Mouse (Mus musculus) urinary bladder, postnatal 10 days (tissue): ENCODE results near the gene Mrs2.
A peak's percentile ranks its signal among the peaks of the same experiment; 100 is the strongest.
"Not testable (repeated sequence)": the region's sequence is repeated elsewhere in the genome, so short reads cannot be mapped to it uniquely, and the experiment has no call there.

ENCODE experiments used
- DNase-seq: peaks from one replicate; pipeline ENCODE4 v3.0.0; 2022; ENCODE audit warnings: low spot score

The Mrs2 gene

DNA sequence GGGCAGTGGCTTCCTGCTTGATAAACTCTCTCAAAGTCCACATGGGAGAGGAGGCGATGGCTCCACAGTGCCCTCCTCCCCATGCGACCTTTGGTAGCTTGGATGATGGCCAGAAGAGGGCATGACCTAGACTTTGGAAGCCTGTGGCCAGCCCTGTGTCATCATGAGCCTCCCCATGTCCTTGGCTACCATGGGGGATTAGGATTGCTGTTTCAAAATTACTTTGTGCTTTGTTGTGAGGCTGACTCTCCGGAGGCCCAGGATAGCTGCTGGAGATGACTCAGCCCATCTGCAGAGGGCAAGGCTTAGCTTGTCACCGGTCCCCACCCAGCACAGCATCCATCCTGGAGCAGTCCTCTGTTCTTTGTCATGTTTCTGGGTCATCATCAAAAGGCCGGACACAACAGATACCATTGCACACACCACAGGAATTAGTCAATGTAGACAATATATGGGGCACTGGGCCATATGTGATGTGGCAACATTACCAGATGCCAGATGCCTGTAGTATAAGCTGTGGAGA lies 42.3 kb downstream of the Mrs2 start:
- no peak for DNase-seq

DNA sequence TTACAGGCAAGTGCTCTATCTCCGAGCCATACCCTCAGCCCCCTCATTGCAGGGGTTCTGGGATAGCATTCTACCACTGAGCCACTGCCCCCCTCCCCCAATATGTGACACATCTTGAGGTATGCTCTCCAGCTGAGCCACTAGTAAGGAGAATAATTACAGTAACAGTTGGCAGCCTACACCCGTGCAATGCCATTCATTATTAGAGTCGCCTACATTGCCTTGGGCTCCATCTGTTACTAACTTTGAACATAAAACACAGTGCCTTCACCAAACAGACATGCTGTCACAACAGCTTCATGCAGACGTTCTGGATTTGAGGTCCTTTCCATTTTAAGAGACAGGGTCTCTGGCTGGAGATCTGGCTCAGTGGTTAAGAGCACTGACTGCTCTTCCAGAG lies 43.8 kb downstream of the Mrs2 start:
- no peak for DNase-seq

DNA sequence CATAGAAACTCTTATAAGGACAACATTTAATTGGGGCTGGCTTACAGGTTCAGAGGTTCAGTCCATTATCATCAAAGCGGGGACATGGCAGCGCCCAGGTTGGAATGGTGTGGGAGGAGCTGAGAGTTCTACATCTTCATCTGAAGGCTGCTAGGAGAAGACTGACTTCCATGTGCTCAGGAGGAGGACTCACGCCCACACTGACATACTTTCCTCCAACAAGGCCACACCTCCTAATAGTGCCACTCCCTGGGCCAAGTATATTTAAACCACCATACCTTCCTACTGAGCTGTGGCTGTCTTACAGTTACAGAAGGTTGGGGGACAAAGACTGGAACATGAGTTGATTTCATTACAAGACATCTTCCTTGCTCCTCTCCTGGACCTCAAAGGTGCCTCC lies 48.4 kb downstream of the Mrs2 start:
- DNase-seq, result not testable (repeated sequence)

GRCm38 (mm10) chr13:24965846-24966201 lies 54.4 kb downstream of the Mrs2 start:
- DNase-seq, result no peak

DNA sequence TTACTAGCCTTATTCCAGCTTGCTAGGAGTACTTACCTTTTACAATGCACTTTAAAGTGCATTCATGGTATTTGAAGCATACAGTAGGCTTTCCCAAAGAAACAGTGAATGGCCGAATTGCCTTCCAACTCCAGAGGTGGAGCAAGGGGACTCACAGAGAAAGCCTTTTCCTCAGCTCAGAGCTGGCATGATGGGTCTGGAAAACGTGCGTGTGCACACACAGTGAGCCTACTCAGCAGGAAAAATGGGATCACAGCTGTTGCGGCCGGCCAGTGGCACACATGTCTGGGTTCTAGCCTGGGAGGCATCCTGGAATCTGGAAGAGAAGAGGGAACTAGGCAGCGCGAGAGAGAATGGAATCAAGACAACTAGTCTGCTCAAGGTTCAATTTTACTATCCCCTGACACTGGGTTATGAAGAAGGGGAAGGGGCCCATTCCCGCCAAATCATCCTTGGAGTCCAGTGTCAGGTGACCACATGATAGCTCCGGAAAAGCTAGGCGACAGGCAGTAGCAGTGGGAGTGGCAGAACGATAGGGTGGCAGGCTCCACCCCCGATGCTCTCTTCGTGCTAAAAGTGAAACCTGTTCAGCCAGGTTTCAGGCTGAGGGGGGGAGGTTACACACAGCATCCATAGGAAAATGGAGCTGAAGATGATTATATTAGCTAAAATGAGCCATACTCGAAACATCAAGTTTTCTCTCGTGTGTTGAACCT lies 54.9 kb downstream of the Mrs2 start:
- DNase-seq, result no peak

DNA sequence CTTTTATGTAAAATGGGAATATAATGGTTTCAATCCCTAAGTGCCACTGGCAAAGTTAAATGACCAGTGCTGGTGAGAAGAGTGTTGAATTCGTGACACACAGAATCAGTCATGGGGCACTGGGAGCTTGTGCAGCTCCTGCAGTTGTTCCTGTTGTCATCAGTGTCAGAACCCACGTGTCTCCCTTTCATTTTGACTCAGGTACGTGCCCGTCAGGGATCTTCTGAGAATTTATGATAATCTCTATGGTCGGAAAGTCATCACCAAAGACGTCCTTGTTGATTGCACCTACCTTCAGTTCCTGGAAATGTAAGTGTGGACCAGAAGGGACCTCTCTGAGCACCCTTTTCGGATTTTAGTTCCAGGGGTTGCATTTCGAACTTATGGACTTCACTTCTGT lies 58.1 kb downstream of the Mrs2 start:
- DNase-seq, result no peak

- DNase-seq, result no peak
Observed at GRCm38 (mm10) chr13:24960084-24960483, 60.1 kb downstream of the Mrs2 start.

DNA sequence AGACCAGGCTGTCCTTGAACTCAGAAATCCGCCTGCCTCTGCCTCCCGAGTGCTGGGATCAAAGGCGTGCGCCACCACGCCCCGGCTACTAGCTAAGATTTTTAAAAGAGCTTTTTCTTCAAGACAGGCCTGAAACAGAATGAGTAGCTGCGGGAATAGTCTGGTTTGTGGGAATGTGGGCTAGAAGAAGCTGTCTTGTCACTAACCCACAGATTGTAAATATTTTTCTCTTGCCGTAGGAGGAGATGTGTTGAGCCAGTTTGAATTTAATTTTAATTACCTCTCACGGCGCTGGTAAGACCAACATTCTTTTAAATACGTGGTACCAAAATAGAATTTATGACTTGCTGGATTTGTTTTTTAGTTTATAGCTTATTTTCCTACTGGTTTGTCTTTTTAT lies 61.5 kb downstream of the Mrs2 start:
- DNase-seq, result no peak

- no peak for DNase-seq
Observed at GRCm38 (mm10) chr13:24955500-24955899, 64.7 kb downstream of the Mrs2 start.

GRCm38 (mm10) chr13:24955091-24955490 lies 65.1 kb downstream of the Mrs2 start:
- DNase-seq, result no peak

DNA sequence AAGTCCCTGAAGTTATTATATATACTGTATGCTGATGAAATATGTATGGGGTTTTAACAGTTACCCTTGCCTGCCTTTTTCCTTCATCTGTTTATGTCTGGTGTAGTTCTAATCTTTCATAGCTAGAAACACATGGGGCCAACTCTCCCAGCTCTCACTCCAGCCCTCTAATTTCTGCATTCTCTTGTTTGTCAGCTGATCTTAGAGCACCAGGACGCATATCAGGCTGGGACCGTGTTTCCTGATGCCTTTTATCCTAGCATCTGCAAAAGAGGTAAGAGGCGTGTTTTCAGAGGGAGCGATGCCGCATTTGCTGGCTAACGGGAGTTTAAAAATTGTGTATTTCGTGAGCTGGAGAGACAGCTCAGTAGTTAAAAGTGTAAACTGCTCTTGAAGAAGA lies 67.5 kb downstream of the Mrs2 start:
- DNase-seq, result no peak

GRCm38 (mm10) chr13:24948870-24949269 lies 71.3 kb downstream of the Mrs2 start:
- no peak for DNase-seq

DNA sequence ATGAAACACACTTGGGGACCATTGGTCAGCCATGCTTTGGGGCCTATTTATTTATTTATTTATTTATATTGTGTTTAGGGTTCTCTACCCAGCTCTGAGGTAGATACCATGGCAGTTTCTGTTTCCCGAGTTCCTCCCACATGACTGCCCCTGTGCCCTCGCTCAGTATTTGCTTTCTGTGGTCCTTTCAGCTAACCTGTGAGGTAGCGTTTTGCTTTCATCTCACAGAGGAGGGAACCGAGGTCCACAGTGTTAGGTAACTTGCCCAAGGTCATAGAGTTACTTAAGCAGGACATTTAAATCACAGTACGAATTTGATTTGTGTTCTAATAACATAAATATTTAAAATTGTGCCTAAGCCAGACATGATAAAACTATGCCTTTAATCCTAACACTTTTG lies 73.0 kb downstream of the Mrs2 start:
- DNase-seq, result no peak

DNA sequence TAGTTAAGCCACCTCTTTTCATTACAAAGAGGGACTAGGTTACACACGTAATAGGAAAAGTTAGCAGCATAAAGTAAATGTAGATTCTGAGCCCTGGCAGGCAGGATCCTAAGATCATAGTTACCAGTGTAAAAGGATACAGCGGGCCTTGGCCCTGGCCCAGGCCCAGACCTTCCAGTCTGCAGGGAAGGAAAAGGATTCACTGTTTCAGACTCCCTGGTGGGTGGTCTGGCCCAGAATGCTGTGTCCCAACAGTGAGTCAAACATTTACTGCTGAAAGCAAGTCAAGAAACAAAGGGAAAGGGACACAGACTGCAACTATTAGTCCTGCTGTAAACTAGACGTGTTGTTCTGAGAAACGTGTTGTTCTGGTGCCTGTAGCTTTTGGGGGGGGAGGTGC lies 74.6 kb downstream of the Mrs2 start:
- no peak for DNase-seq

GRCm38 (mm10) chr13:24943303-24943702 lies 76.9 kb downstream of the Mrs2 start:
- no peak for DNase-seq

GRCm38 (mm10) chr13:24942512-24943282 lies 77.5 kb downstream of the Mrs2 start, which contains the start of gene Gpld1:
Gene Gpld1 (plus strand): TSS chr13:24943152.
- DNase-seq, result no peak

- DNase-seq, result no peak
Observed at GRCm38 (mm10) chr13:24939472-24939871, 80.7 kb downstream of the Mrs2 start.

DNA sequence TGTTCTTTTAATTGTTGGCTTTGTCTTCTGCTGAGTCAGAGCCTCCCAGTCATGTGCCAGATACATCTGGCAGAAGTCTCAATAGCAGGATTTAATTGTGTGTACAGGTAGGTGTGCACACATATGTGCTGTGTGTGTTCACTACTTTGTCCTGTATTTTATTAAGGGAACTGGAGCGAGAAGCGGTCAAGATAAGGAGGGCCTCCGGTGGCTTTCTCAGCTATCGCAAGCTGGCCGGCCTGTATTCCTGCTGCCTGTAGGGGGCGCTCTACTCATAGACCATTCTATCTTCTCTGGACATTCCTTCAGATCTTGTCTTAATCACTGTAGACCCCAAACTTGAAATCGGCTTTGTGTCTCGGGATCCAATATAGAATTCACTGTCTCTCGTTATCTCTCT lies 81.5 kb downstream of the Mrs2 start:
- peak; percentile 36 for DNase-seq

- DNase-seq, result no peak
Observed at GRCm38 (mm10) chr13:24937839-24938166, 82.4 kb downstream of the Mrs2 start.
